Mouse (Mus musculus) cortical plate, adult 2 months (tissue): ENCODE measurements around the gene Olfr606.
"Not testable (repeated sequence)": the region's sequence is repeated elsewhere in the genome, so short reads cannot be mapped to it uniquely, and the experiment has no call there.

Source experiments
- CTCF ChIP-seq: fragments of 200-500 bp; IDR thresholded peaks from 2 replicates; pipeline ENCODE4 v1.5.1; 2011; ENCODE audit warnings: mild to moderate bottlenecking, control low read depth, low read length; ENCODE audit not compliant: insufficient read depth; ENCODE audit errors: extremely low read depth
- POLR2A ChIP-seq: fragments of 200-500 bp; IDR thresholded peaks from 2 replicates; pipeline ENCODE4 v1.6.1; 2011; ENCODE audit warnings: mild to moderate bottlenecking, low read length, control low read depth; ENCODE audit not compliant: insufficient read depth; ENCODE audit errors: extremely low read depth

GRCm38 (mm10) chr7:103477106-103477505 is 28.3 kb downstream of the Olfr606 start:
- not testable (repeated sequence) for TF ChIP-seq CTCF, POLR2A
